Mouse (Mus musculus): Measurements from ENCODE around the gene Dhrs1. TPM values are rescaled to one million over a fixed set of nuclear protein-coding genes. Genes with fewer than 3 reads are reported as not detected.
"Not testable (repeated sequence)": the region's sequence is repeated elsewhere in the genome, so short reads cannot be mapped to it uniquely, and the experiment has no call there.

Gene Dhrs1
- polyA plus RNA-seq, 1 experiment, result 24.4 TPM

DNA sequence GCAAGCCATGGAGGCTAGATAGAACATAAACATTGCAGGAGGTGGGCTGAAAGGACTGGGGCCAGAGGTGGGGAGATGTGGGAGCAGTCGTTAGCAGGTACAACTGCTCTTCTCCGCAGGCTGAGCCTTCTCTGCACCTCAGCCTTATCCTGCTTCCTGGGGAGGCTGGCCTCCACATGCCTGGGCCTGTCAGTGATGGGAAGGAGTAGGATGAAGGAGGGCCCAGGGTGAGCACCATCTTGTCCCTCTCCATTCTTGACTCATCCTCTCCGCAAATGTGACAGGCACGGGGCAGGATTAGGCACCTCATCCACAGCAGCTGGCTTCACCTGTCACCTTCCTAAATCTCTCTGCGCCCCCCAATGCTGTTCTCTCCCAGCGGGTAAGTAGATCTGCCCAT, 15.7 kb upstream of the Dhrs1 start, which contains the start of gene Ltb4r2:
Gene Ltb4r2, plus strand, starts transcription at position 266 of the 400 bp plus-strand sequence.
- Histone ChIP-seq H3K4me1 (ENCODE audit: control insufficient read depth, insufficient read depth, low read length) (peaks cover 2% of the 10 kb centered on the region; the same call in 1 of the 2 replicates), H3K4me3 (replicated peaks; ENCODE audit: control insufficient read depth, low read depth, low read length) (peak within 1 kb of the TSS; percentile 50), H3K27ac (ENCODE audit: control insufficient read depth, insufficient read depth, low read depth, low read length, poor library complexity) (peak within 1 kb of the TSS; percentile 69)
- WGBS, result 89% methylated on average over 6 of the region's 6 CpGs
- TF ChIP-seq POLR2A (IDR thresholded peaks at IDR 0.05; ENCODE audit: borderline replicate concordance, control insufficient read depth, low read depth, low read length) (no peak), CTCF (IDR thresholded peaks at IDR 0.05; ENCODE audit: control insufficient read depth, insufficient read depth, low read length) (no peak)

DNA sequence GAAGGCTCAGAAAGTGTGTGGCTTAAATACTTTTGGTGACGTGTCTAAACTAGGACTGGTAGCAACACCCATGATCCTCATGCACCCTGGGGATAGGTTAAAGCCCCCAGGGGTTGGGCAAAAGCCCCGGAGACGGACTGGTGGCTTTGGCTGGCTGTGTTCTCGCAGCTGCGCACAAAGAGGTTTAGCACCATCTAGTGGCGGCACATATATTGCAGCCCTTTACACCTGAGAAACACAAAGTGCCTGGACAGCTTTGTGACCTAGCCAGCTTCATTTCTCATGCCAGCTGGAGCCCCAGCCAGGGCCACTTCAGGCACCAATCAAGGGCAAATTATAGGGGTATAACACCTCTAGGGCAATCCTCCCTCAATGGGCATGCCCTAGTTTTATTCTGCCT, 14.7 kb upstream of the Dhrs1 start:
- under 1% methylated on average over 6 of the region's 6 CpGs for WGBS
- TF ChIP-seq CTCF (IDR thresholded peaks at IDR 0.05; ENCODE audit: control insufficient read depth, insufficient read depth, low read length), result peak; percentile 75
- H3K27ac ChIP-seq (ENCODE audit: control insufficient read depth, insufficient read depth, low read depth, low read length, poor library complexity); H3K4me3 ChIP-seq (replicated peaks; ENCODE audit: control insufficient read depth, low read depth, low read length); H3K4me1 ChIP-seq (ENCODE audit: control insufficient read depth, insufficient read depth, low read length): not testable (repeated sequence)

DNA sequence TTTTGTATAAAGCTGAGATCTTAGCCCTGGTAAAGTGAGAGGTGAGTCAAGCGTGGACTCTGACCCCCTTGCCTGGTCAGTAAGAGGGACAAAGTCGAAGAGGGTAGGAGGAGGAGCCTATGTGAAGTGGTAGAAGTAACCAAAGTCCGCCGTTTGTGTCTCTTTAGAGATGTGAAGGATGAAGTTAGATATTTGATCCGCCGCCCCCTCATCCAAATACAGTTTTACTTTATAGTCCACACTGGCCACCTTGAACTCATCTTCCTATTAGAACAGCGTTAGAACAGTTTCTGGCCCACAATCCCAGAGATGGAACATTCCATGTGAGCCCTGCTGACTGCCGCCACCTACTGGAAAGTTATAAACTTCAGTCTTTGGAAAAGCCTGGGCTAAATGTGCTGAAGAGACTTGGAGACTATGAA, 12.9 kb upstream of the Dhrs1 start, which contains the start of gene Cideb:
Gene Cideb, minus strand, starts transcription at position 96 of the 422 bp plus-strand sequence.
- no peak within 1 kb of the TSS for H3K4me3 ChIP-seq (replicated peaks; ENCODE audit: control insufficient read depth, low read depth, low read length)
- H3K27ac ChIP-seq (ENCODE audit: control insufficient read depth, insufficient read depth, low read depth, low read length, poor library complexity), result no peak within 1 kb of the TSS
- TF ChIP-seq POLR2A (IDR thresholded peaks at IDR 0.05; ENCODE audit: borderline replicate concordance, control insufficient read depth, low read depth, low read length) (no peak), CTCF (IDR thresholded peaks at IDR 0.05; ENCODE audit: control insufficient read depth, insufficient read depth, low read length) (peak; percentile 41)
- no peaks in the 10 kb centered on the region; the same call in 1 of the 2 replicates for H3K4me1 ChIP-seq (ENCODE audit: control insufficient read depth, insufficient read depth, low read length)
- 11% methylated on average over 8 of the region's 8 CpGs for WGBS

DNA sequence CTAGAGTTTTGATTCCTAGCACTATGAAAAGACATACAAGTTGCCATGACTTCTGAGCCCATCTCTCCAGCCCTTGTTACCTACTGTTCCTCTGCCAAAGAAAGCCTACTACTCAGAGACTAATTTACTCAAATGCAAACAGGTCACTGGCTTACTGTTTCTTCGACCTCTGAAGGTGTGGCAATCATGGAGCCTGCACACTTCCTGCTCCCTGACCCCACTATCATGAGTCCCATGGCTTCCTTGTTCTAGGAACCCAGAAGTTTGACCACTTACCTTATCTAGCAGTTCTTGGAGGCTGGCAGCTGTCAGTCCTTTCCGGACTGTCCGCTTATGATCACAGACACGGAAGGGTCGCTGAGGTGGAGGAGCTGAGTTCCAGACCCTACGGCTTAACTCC, 12.1 kb upstream of the Dhrs1 start:
- Histone ChIP-seq H3K4me3 (replicated peaks; ENCODE audit: control insufficient read depth, low read depth, low read length) (no peak overlapping the region), H3K4me1 (ENCODE audit: control insufficient read depth, insufficient read depth, low read length) (no peaks in the 10 kb centered on the region; the same call in 1 of the 2 replicates), H3K27ac (ENCODE audit: control insufficient read depth, insufficient read depth, low read depth, low read length, poor library complexity) (no peak overlapping the region)
- TF ChIP-seq POLR2A (IDR thresholded peaks at IDR 0.05; ENCODE audit: borderline replicate concordance, control insufficient read depth, low read depth, low read length) (no peak), CTCF (IDR thresholded peaks at IDR 0.05; ENCODE audit: control insufficient read depth, insufficient read depth, low read length) (no peak)
- 43% methylated on average over 6 of the region's 6 CpGs for WGBS

DNA sequence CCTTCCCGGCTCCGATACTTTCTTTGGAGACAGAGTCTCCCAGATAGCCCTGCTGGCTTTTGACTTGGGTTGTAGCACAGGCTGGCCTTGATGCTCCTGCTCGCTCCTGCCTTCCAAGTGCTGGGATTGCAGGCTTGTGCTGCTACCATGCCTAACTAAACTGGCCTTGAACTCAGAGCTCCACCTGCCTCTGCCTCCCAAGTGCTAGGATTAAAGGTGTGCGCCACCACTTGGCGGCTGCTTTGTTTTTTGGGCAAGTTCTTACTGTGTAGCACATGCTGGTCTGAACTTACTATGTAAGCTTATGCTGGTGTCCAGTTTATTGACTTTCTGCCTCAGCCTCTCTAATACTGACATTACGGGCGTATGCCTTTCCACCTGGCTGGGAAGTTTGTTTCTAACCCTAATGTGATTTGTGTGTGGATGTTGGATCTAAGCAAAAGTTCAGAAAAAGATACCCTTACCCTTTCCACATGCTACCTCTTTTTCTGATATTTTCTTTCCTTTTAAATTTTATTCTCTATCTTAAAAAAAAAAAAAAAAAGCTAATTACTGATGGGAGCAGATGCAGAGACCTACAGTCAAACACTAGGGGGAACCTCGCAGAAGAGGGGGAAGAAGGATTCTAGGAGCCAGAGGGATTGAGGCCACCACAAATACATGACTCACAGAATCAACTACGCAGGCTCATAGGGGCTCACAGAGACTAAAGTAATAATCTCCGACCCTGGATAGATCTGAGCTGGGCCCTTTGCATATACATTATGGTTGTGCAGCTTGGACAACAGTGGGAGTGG, 1.8 kb upstream of the Dhrs1 start:
- TF ChIP-seq POLR2A (IDR thresholded peaks at IDR 0.05; ENCODE audit: borderline replicate concordance, control insufficient read depth, low read depth, low read length) (no peak), CTCF (IDR thresholded peaks at IDR 0.05; ENCODE audit: control insufficient read depth, insufficient read depth, low read length) (no peak)
- 83% methylated on average over 10 of the region's 10 CpGs for WGBS
- Histone ChIP-seq H3K4me3 (replicated peaks; ENCODE audit: control insufficient read depth, low read depth, low read length) (no peak overlapping the region), H3K4me1 (ENCODE audit: control insufficient read depth, insufficient read depth, low read length) (peaks cover 1% of the 10 kb centered on the region; the same call in 1 of the 2 replicates), H3K27ac (ENCODE audit: control insufficient read depth, insufficient read depth, low read depth, low read length, poor library complexity) (no peak overlapping the region)

DNA sequence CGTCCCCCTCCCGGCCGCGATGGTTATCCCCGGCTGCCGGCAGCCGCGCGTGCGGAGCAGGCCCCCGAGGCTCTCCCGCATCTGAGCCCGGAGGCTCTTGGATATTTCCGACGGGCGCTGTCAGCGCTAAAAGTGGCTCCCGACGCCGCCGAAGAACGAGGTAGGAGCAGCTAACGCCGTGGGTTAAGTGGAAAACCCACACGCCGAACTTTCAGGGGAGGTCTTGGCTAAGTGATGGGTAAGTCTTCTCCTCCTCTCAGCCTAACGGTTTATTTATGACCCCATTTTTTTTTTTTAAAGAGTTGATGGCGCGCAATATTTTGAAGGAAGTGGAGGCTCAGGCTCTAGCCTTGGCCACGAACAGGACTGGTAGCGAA, 359 bp upstream of the Dhrs1 start:
- H3K4me1 ChIP-seq (ENCODE audit: control insufficient read depth, insufficient read depth, low read length), result peaks cover 1% of the 10 kb centered on the region; the same call in 1 of the 2 replicates
- H3K4me3 ChIP-seq (replicated peaks; ENCODE audit: control insufficient read depth, low read depth, low read length), result peak overlapping the region; percentile 91
- 0% methylated on average over 31 of the region's 31 CpGs for WGBS
- H3K27ac ChIP-seq (ENCODE audit: control insufficient read depth, insufficient read depth, low read depth, low read length, poor library complexity), result peak overlapping the region; percentile 72
- TF ChIP-seq POLR2A (IDR thresholded peaks at IDR 0.05; ENCODE audit: borderline replicate concordance, control insufficient read depth, low read depth, low read length), result no peak
- TF ChIP-seq CTCF (IDR thresholded peaks at IDR 0.05; ENCODE audit: control insufficient read depth, insufficient read depth, low read length), result no peak

DNA sequence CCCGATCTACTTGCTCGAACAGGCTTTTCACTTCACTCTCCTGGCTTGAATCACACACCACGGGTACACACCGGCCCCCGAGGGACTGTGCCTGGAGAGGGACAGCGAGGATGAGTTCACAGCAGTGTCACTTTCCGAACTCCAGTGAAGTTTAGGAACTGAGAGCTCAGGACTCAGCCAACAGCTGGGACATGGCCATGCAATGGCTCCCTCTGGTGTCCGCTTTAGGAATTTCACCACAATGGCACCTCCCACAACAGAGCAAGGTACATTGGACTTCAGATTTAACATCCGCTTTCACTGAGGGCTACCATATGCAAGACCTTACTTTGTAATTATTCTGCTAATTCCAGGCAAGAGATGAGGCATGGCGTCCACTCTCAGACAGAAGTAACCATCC, 1.8 kb downstream of the Dhrs1 start:
- Histone ChIP-seq H3K4me3 (replicated peaks; ENCODE audit: control insufficient read depth, low read depth, low read length) (no peak overlapping the region), H3K27ac (ENCODE audit: control insufficient read depth, insufficient read depth, low read depth, low read length, poor library complexity) (no peak overlapping the region; the same call in 1 of the 2 replicates), H3K4me1 (ENCODE audit: control insufficient read depth, insufficient read depth, low read length) (peaks cover 1% of the 10 kb centered on the region; the same call in 1 of the 2 replicates)
- TF ChIP-seq CTCF (IDR thresholded peaks at IDR 0.05; ENCODE audit: control insufficient read depth, insufficient read depth, low read length), result peak; percentile 99
- TF ChIP-seq POLR2A (IDR thresholded peaks at IDR 0.05; ENCODE audit: borderline replicate concordance, control insufficient read depth, low read depth, low read length), result no peak
- WGBS, result 18% methylated on average over 10 of the region's 10 CpGs

DNA sequence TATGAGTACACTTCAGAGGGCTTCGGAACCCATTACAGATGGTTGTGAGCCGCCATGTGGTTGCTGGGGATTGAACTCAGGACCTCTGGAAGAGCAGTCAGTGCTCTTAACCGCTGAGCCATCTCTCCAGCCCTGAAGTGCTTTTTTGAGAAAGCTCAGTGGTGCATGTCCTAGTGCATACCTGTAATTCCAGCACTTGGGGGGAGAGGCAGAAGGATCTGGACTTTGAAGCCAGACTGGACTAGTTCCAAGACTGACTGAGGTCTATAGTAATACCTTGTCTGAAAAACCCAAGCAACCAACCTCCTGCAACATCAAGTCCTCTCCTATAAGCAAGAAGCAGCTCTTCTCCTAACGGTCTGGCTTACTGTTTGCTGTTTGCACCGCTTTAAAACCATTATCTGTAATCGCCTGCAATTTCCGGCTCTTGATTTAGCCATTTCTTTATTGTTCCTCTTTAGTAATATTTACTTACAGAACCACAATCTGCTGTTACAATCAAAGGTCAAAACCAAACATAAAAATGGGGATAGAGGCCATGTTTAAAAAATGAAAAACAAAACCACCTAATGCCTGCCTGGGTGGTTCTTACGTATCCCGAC, 8.3 kb downstream of the Dhrs1 start:
- 51% methylated on average over 9 of the region's 9 CpGs for WGBS
- H3K27ac ChIP-seq (ENCODE audit: control insufficient read depth, insufficient read depth, low read depth, low read length, poor library complexity), result no peak overlapping the region
- TF ChIP-seq POLR2A (IDR thresholded peaks at IDR 0.05; ENCODE audit: borderline replicate concordance, control insufficient read depth, low read depth, low read length) (no peak), CTCF (IDR thresholded peaks at IDR 0.05; ENCODE audit: control insufficient read depth, insufficient read depth, low read length) (no peak)
- H3K4me3 ChIP-seq (replicated peaks; ENCODE audit: control insufficient read depth, low read depth, low read length), result no peak overlapping the region
- H3K4me1 ChIP-seq (ENCODE audit: control insufficient read depth, insufficient read depth, low read length), result peaks cover 5% of the 10 kb centered on the region; the same call in 1 of the 2 replicates

All from bone marrow, adult 2 months (tissue).